Mouse (Mus musculus) gastrocnemius, postnatal 4 days (tissue): ENCODE measurements around the gene Psmd12. TPM values are rescaled to one million over a fixed set of nuclear protein-coding genes. Genes with fewer than 3 reads are reported as not detected.

Source experiments
- DNase-seq, 2 experiments: peaks; one replicate each; pipeline ENCODE4 v3.0.0; 2021 to 2022; ENCODE audit warnings: low spot score in 2 of 2, mixed read lengths in 2 of 2
- long read RNA-seq, 2 experiments: library from polyadenylated mRNA; stranded (forward); transcript quantifications; one replicate each; pipeline ENCODE4 v2.0.0; 2021
- total RNA-seq, 2 experiments: library from RNA; stranded (reverse); gene quantifications; 2 replicates each; pipeline ENCODE4 v1.2.3; 2021

Psmd12 gene
- 100 to 1,000 TPM in 1 of 2 experiments, 10 to 100 TPM in 1; 83.7 to 107 TPM for total RNA-seq
- long read RNA-seq, experiment 1, transcript Psmd12-201 (11 exons, 1,904 nt): major isoform, 257 of 267 reads
- long read RNA-seq, experiment 1, partial matches to known transcripts: 3 of 267 reads
- long read RNA-seq, experiment 1, other reads (novel, unspliced or antisense): 7 of 267 reads
- long read RNA-seq, experiment 2, transcript Psmd12-201 (11 exons, 1,904 nt): major isoform, 203 of 211 reads
- long read RNA-seq, experiment 2, partial matches to known transcripts: 1 of 211 reads
- long read RNA-seq, experiment 2, other reads (novel, unspliced or antisense): 7 of 211 reads

DNA sequence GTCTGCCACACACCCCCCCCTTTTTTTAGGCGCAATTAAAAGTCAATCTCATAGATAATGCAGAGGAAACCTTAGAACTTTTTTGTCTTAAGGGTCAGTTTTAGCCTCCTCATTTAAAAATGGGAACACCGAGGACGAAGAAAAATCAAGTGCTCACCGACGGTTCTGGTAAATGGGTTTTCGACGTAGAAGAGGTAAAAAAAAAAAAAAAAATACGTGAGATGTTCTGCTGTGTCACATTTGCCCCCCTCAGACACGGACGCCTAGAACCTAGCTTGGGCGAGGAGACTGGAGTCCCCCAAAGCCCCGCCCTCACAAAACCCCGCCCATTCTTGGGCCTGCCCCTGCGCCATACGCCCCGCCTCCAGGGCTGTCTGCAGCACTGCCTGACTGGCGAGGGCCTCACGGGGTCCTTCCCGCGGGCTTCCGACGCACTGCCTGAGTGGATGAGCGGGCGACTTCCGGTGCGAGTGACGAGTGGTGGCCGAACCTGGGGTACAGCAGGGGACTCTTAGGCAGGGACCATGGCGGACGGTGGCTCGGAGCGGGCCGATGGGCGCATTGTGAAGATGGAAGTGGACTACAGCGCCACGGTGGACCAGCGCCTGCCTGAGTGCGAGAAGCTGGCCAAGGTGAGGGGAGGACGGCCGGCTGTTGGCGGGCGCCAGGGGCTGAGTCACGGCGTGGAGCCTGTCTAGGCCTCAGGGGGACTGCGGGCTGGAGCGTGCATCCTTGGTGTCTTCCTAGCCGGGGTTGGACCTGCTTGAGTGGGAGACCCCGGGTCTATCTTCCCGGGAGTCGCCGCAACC lies at the start of gene Psmd12:
Gene Psmd12 (plus strand): TSS at position 432 of the 809 bp plus-strand sequence.
- DNase-seq: peak; percentile 93 to 97

DNA sequence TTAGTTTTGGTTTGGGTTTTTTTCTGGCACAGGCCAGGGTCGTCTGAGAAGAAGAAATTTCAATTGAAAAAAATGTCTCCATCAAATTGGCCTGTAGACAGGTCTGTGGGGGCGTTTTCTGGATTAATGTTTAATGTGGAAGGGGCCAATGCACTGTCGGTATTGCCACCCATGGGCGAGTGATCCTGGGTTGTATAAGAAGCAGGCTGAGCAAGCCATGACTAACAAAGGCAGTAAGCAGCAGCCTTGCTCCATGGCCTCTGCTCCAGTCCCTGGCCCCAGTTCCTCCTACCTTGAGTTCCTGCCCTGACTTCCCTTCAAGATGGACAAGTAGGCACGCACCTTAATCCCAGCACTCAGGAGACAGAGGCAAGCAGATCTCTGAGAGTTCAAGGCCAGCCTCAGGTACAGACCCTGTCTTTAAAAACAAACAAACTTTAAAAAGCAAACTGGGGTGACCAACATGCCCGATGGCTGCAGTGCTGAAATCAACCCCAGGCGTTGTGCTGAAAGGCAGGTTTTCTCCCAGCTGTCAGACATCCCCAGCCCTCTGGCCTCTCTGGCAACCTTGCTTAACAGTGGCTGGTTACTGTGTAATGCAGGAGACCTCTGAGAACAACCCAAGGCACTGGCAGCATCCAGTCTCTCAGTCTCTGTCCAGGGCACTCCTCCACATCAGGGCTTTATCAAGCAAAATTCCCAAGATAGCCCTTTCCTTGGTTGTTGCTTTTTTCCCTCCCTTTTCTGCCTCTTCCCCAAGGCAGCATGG lies 47.9 kb upstream of the Psmd12 start:
- no peak for DNase-seq

DNA sequence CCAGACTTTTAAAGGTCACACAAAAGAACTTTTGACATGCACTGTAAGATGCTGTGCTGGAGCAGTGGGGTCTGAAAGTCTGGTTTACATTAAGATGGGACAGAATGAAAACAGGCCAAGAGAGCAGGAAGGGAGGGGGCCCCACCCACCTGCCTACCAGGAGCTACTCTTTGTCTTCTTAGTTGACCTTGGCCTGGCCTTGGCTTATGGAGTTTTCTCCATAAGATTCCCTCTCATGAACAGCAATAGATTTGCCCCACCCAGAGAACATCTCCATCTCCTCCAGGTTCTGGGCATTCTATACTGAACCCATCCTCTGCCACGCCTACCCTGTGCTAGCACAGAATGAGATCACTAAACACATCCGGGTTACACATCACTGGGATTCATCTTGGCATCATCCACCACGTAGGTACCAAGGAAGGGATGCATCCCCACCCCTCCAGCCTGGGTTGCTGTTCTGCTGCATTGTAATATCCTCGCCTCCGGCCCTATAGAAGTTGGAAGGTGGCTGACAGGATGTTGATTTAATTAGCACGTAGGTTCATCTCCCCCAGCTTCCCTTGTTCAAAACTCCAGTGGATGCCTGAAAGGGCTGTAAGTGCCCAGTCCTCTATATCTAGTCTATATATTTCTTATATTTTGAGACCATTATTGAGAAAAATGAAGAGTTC lies 43.4 kb upstream of the Psmd12 start:
- DNase-seq: no peak

DNA sequence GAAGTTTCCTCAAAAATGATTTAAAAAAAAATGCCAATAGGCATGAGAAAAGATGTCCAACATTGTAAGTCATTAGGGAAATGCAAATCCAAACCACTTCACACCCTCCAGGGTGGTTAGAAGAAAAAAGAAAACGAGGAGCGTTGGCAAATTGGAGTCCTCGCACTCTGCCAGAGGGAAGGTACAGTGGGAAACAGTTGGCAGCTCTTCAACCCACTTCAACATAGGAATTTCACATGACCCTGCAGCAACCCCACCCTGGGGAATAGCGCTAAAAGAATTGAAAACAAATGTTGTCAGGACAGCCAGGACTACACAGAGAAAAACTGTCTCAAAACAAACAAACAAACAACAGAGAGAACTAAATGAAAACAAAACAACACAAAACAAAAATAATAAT lies 41.6 kb upstream of the Psmd12 start:
- no peak for DNase-seq

DNA sequence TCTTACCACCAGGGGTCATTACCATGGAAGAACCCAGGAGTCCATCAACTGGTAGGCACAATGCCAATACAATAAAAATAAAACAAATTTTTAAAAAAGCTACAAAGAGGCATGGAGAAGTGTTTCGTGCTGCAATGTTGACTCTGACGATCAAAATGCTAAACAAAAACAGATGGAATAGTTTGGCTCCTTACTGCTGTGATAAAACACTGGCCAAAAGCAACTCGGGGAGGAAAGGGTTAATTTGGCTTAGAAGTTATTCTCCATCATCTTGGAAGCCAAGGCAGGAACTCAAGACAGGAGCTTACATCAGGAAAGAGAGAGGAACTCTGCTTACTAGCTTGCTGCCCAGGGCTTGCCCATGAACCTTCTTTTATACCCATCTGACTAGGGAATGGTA lies 41.1 kb upstream of the Psmd12 start:
- no peak for DNase-seq

DNA sequence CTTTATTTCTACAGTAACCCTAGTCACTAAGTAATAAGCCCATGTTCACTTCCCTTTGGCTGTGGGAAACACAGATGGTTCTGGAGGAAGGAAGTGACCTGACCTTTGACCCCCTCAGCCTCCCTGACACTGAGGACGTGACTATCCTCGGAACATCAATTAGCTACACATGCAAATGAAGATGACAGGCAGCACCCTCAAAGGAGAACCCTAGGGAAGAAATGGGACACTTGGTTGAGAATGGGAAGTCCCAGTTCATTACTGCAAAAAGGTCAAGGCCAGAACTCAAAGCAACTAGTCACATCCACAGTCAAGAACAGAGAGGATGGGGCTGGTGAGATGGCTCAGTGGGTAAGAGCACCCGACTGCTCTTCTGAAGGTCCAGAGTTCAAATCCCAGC lies 38.2 kb upstream of the Psmd12 start:
- no peak for DNase-seq

DNA sequence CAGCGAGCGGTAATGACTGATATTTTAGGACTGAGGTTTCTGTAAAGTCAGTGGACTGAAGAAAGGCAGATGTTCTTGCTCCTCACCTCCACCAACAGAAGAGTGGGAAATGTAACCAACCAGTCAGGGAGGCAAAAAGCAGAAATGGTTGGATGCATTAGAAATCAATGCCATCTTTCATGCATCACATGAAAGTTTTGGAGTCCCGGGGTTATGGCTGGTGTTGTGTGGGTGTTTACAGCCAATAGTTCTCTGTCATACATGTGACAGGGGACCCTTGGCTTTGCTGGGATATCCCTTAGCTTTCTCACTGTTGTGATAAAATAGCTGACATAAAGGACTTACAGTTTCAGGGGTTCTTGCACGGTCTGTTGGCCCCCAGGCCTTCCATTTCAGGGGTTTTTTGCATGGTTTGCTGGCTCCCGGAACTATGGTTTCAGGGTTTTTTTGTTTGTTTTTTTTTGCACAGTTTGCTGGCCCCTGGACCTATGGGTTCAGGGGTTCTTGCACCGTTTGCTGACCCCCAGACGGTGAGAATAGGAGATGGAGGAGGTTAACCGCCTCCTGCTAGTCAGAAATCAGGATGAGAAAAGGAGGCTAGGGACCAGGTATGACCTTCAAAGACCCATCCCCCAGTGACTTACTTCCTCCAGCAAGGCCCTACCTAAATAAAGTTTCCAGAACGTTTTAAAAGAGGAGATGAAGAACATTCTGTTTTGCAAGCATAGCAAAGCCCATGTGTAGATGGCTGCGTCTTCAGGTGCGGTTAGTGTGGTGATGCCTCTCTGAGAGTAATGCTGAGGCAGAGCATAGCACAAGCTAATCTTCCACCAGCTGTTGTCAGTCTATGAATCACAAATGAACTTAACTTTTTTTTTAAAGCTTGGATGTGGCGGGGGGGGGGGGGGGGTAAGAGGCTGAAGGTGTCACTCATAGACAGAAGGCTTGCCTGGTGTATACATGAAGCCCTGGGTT lies 35.9 kb upstream of the Psmd12 start:
- DNase-seq: no peak

DNA sequence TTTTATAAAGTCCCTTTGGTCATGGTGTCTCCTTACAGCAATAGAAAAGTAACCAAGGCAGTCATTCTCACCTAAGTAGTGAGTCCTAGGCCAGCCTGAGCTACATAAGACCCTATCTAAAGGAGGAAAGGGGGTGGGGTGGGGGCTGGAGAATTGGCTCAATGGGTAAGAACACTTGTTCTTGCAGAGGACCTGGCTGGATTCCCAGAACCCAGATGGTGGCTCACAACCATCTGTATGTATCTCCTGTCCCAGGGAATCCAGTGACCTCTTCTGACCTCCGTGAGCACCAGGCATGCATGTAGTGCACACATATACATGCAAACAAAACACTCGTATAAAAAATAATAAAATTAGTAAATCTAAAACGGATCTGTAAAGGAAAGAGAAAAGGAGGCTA lies 33.6 kb upstream of the Psmd12 start:
- DNase-seq: peak in 1 of 2 experiments; percentile 28

DNA sequence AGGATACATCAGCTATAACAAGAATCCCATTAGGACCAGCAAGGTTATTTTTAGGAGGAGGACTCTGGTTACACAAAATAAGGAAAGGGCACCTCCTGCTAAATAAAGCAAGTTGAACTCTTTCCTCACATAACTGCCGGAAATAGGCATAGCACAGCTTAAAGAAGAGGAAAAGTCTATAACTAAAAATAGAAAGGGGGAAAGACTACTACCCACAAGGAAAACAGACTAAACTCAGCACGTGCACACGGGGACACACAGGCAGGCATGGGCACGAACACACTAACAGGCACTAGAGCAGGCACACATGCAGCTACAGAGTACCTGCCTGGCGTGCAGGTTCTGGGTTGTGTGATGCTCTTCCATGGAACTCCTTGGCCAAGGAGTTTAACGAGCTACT lies 32.6 kb upstream of the Psmd12 start:
- no peak for DNase-seq

DNA sequence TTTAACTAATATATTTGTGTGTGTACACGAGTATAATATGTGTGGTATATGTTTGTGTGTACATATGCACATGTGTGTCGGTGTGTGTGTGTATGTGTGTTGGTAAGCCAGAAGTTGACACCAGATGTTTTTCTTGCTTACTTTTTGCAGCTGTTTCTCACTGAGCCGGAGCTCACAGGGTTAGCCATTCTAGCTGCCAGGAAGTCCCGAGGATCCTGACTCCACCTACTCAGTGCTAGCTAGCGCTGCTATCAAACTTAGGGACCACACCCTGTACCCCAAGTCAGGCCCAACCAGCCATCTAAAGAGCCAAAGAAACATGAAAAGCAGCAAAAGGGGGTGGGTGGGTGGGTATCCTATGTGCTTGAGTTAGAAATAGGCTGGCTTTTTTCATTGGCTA lies 31.9 kb upstream of the Psmd12 start:
- no peak for DNase-seq

DNA sequence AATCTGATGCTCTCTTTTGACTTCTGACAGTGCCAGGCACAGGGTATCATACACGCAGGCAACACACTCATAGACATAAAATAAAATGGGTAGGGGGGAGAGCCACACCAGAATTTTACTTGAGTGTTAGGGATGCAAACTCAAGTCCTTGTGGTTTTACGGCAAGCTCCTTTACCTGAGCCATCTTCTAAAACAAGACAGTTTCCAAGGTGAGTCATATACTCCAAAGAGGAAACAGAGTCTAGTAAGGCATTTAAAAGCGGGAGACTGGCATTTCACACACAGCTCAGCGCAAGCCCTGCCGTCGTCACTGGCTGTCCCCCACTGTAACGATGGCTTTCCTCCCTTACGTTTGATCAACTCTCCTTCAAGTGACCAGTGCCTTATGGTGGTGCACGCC lies 31.4 kb upstream of the Psmd12 start:
- no peak for DNase-seq

DNA sequence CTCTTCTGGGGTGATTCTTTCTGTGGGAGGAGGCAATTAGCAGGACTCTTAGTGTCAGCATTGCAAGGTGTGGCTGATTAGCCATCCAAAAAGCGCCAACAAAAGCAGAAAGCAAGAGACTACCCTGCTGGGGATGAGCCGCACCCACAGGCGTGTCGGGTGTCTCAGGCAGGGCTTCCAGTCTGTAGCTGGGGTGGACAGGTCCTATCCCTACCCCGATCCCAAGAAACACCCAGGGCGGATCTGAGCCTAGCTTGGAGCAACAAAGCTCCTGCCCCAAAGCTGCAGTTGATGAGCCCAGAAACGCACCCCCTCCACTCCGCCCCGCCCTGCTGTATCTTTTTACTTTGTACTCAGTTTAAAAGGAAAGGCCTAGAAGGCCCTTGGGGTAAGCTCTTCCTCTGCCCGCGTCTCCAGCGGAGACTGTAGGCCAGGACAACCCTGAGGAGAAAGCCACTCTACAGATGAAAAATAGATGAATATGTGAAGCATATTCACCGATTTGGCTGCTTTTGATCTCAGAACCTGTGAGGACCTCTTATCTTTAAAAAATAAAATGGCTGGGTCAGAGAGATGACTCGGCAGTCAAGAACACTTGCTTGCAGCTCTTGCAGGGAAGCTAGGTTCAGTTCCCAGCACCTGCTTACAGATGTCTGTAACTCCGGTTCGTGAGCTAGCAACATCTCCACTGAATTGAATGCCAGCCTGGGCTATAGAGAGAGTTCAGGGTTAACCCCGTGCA lies 29.9 kb upstream of the Psmd12 start:
- DNase-seq: no peak

DNA sequence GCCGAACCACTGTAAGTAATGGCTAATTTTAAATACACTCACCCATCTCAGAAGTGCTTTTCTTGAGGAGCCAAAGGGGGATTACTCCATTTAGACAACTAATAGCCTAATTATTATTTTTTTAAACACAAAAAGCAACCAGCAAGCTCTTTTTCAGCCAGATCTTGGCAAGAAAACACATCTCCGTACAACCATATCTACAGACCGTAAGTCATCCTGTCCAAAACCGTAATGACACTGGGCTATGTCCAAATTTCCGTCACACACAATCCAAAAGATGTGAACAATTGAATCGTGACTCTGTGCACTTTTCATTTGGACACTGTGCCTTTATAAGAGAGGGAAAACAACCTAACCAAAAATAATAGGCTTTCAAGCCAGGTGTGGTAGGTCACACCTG lies 29.2 kb upstream of the Psmd12 start:
- DNase-seq: no peak

DNA sequence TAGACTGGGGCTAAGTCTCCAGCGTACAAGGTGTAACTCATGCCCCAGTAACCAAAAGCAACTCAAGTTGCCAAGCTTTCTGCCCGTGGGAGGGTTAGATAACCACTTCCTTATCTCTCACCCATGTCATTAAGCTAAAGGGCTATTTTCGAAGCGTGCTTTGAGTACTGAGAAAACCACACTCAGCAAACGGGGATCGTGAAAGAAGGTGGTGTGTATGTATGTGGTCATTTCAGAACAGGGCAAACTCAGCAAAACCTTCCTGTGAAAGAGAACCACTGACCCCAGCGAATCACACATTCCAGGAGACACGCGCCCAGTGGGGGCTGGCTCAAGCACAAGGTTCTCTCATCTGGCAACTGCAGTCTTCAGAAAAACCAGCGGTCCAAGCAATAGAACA lies 28.2 kb upstream of the Psmd12 start:
- no peak for DNase-seq

DNA sequence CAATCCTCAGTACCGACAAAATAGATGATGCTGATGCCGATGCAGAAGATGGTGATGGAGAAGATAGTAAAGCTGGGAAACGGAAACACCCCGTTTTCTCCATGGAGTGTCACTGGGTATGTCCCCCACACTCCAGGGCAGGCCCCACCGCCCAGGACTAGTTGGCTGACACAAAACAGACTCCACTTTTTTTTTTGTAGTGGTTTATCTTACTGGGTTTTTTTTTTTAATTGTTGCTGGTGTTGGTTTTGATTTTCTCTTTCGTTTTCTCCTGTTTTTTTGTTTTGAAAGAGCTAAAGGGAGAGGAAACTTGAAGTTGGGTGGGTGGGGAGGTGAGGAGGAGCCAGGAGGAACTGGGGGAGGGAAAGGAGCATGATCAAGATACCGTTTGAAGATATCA lies 27.2 kb upstream of the Psmd12 start:
- no peak for DNase-seq

DNA sequence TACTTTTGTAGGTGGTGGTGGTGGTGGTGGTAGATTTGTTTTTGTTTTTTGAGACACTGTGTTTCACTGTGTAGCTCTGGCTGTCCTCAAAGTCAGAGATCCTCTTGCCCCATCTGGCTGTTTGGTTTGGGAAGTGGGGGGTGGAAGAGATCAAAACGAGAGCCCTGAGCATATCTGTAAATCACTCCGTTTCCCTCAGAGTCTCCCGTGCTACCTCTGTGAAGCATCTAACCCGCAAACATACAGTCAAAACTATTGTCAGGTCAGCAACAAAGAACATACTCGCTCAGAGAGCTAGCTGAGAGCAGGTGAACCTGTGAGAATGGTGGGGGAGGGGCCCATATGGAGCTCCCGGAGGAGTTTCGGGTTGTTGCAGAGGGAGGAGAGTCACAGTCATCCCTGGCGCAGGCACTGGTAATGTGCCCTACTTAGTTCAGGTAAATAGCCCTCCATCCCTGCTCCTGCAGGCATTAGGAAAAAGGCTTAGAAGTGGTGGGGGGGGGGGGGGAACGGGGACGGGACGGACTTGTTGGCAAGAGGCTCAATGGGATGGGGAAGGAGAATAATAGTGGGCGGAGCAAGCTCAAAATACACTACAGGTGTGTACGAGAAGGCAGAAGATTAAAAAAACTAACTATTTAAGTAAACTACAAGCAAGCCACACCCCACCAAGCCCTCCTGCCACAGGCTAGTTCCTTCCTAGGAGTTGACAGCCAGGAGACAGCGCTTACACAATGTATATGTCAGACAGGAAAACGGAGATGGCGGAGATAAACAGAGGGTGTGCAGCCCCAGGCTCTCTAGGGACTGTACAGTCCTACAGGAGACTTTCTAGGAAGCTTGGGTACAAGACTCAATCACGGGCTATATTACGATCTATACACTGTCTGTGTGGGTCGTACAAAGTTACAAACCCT lies 24.5 kb upstream of the Psmd12 start:
- no peak for DNase-seq

DNA sequence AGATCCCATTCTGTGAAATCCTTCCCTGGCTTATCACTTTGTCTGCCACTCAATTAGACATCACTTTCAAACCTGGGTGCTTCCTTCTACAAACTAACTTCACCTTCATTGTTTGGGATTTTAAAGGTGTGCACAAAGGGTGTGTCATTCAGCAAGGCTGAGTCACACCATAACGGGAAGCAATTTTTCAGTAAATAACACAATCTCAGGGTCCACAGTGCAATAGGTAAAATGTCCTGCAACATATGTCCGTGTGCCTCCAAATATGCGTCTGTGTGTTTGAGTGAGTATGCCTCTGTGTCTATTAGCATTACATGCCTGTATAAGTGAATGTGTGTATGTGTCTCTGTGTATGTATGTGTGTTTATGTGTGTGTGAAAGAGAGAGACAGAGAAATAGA lies 22.0 kb upstream of the Psmd12 start:
- DNase-seq: no peak

DNA sequence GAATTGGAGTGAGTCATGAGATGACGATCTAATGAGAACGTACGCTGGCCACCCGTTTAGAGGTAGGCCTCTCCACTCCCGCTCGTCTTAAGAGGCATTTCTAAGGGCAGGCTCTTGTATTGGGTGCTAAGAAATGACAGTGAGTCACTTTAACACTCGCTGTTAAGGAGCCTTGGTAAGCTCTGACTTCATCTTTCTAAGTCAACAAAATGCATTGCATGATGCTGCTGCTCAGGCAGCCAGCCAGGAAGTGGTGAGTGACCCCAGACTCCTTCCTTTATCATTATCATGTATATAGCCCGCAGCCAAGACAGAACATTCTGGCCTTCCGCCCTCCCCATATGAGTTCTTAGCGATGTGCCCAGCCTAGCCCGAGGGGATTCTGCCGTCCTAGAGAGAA lies 21.0 kb upstream of the Psmd12 start:
- no peak for DNase-seq
